Comparison of ENCODE assay signal across 22 mouse cellular contexts in genomic region chr8:74781087-74781486, GRCm38 (mm10).
DNase-seq lines count a peak whose midpoint lies in the region; ATAC-seq lines count a peak whose summit lies in the region.
"Had no signal": no experiment of that assay in that cellular context is flagged by ENCODE, and none has a peak within 500 bp of the region (broad histone marks: within the 10 kb centered on the region; RNA-seq: fewer than 3 reads in every experiment).

No protein-coding gene starts in this region.

- no peaks in the 10 kb centered on the region for H3K27me3 ChIP-seq in hindbrain, embryonic 15.5 days
- no peaks in the 10 kb centered on the region for H3K27me3 ChIP-seq in hindbrain, embryonic 12.5 days
- no peaks in the 10 kb centered on the region for H3K27me3 ChIP-seq in neural tube, embryonic 15.5 days (replicated peaks)
- H3K27me3 ChIP-seq: embryonic facial prominence, embryonic 15.5 days had no signal

- no peaks in the 10 kb centered on the region; the same call in 1 of the 2 replicates for H3K9me3 ChIP-seq in hindbrain, embryonic 15.5 days
- H3K9me3 ChIP-seq in hindbrain, embryonic 12.5 days (replicated peaks) = peaks cover 14% of the 10 kb centered on the region
- peaks cover 10% of the 10 kb centered on the region; the same call in 1 of the 2 replicates for H3K9me3 ChIP-seq in neural tube, embryonic 15.5 days (replicated peaks)
- H3K9me3 ChIP-seq: embryonic facial prominence, embryonic 15.5 days had no signal

- H3K4me1 ChIP-seq in hindbrain, embryonic 15.5 days (replicated peaks) = no peaks in the 10 kb centered on the region
- H3K4me1 ChIP-seq in hindbrain, embryonic 12.5 days = no peaks in the 10 kb centered on the region
- H3K4me1 ChIP-seq in neural tube, embryonic 15.5 days = no peaks in the 10 kb centered on the region
- H3K4me1 ChIP-seq: embryonic facial prominence, embryonic 15.5 days had no signal

- no peak overlapping the region for H3K27ac ChIP-seq in hindbrain, embryonic 15.5 days (replicated peaks)
- no peak overlapping the region for H3K27ac ChIP-seq in hindbrain, embryonic 12.5 days
- no peak overlapping the region for H3K27ac ChIP-seq in neural tube, embryonic 15.5 days (replicated peaks)
- H3K27ac ChIP-seq: embryonic facial prominence, embryonic 15.5 days; gastrocnemius, adult 2 months had no signal

- 81% methylated on average over 1 of the region's 1 CpGs for WGBS in hindbrain, embryonic 15.5 days
- 81% methylated on average over 1 of the region's 1 CpGs for WGBS in hindbrain, embryonic 12.5 days
- WGBS in neural tube, embryonic 15.5 days = 89% methylated on average over 1 of the region's 1 CpGs

- H3K9ac ChIP-seq in hindbrain, embryonic 15.5 days = no peak overlapping the region
- H3K9ac ChIP-seq in hindbrain, embryonic 12.5 days = no peak overlapping the region
- H3K9ac ChIP-seq in neural tube, embryonic 15.5 days (replicated peaks) = no peak overlapping the region
- H3K9ac ChIP-seq: embryonic facial prominence, embryonic 15.5 days; forebrain, postnatal 0 days had no signal

- peak; percentile 9 for DNase-seq in kidney, postnatal 10 days
- no peak for DNase-seq in kidney, postnatal 4 days
- no peak for DNase-seq in neural tube, embryonic 10.5 days (ENCODE audit: extremely low spot score, low spot score)
- DNase-seq in brain, adult 2 months (ENCODE audit: low read depth, low spot score) = peak; percentile 16
- DNase-seq: adrenal gland, adult 2 months; adrenal gland, postnatal 14 days; B cell, adult 2 months; cerebellum, adult 11-12 months; cerebellum, adult 8-10 months; cerebellum, postnatal 10 days; cerebellum, postnatal 36 days; embryo, embryonic 11 days; forebrain, postnatal 0 days; gastrocnemius, adult 2 months; gastrocnemius, postnatal 14 days had no signal

- H3K4me3 ChIP-seq in hindbrain, embryonic 15.5 days = no peak overlapping the region
- no peak overlapping the region for H3K4me3 ChIP-seq in hindbrain, embryonic 12.5 days
- no peak overlapping the region for H3K4me3 ChIP-seq in neural tube, embryonic 15.5 days (replicated peaks)
- H3K4me3 ChIP-seq: embryonic facial prominence, embryonic 15.5 days; gastrocnemius, adult 2 months had no signal

- H3K4me2 ChIP-seq in hindbrain, embryonic 15.5 days = no peak overlapping the region
- H3K4me2 ChIP-seq in hindbrain, embryonic 12.5 days (replicated peaks) = no peak overlapping the region
- no peak overlapping the region for H3K4me2 ChIP-seq in neural tube, embryonic 15.5 days
- H3K4me2 ChIP-seq: embryonic facial prominence, embryonic 15.5 days; heart, embryonic 11.5 days had no signal

- peak; percentile 72; the same call in 1 of the 2 replicates for ATAC-seq in hindbrain, embryonic 15.5 days (ENCODE audit: low FRiP score, low read depth)
- ATAC-seq in hindbrain, embryonic 12.5 days (ENCODE audit: low FRiP score) = no peak
- ATAC-seq in neural tube, embryonic 15.5 days (ENCODE audit: low FRiP score) = peak; percentile 61
- ATAC-seq: forebrain, embryonic 14.5 days; forebrain, postnatal 0 days had no signal

- no peaks in the 10 kb centered on the region for H3K36me3 ChIP-seq in hindbrain, embryonic 15.5 days
- no peaks in the 10 kb centered on the region for H3K36me3 ChIP-seq in hindbrain, embryonic 12.5 days
- H3K36me3 ChIP-seq in neural tube, embryonic 15.5 days = no peaks in the 10 kb centered on the region
- H3K36me3 ChIP-seq: embryonic facial prominence, embryonic 15.5 days; G1E had no signal

Comparison
In these comparisons a context has a peak if more than half of its experiments do, and no peak if none do; other contexts are left out.
1. DNase-seq: peak in kidney, postnatal 10 days (single experiment) and brain, adult 2 months (single experiment); none in kidney, postnatal 4 days (0 of 2) and neural tube, embryonic 10.5 days (single experiment).